Mouse (Mus musculus): ENCODE results near the gene Sema5b.
A peak's percentile ranks its signal among the peaks of the same experiment; 100 is the strongest.

Sema5b gene

GRCm38 (mm10) chr16:35541117-35541641, at the start of gene Sema5b:
Gene Sema5b, plus strand, starts transcription at chr16:35541145.
- DNase-seq (ENCODE audit: low spot score), result peak; percentile 68

DNA sequence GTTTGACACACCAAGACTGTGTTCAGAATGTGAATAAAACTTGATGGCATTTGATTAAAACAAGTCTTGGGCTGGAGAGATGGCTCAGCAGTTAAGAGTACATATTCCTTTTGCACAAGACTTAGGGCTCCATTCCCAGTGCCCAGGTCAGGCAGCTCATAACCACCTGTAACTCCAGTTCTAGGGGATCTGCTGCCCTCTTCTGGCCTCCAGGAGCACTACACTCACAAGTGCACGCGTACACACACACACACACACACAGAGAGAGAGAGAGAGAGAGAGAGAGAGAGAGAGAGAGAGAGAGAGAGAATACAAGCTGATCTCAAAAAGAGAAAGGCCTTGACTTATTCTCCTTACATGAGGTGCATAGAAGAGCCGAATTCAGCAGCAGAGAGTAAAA, 40.6 kb upstream of the Sema5b start:
- DNase-seq (ENCODE audit: low spot score), result no peak

DNA sequence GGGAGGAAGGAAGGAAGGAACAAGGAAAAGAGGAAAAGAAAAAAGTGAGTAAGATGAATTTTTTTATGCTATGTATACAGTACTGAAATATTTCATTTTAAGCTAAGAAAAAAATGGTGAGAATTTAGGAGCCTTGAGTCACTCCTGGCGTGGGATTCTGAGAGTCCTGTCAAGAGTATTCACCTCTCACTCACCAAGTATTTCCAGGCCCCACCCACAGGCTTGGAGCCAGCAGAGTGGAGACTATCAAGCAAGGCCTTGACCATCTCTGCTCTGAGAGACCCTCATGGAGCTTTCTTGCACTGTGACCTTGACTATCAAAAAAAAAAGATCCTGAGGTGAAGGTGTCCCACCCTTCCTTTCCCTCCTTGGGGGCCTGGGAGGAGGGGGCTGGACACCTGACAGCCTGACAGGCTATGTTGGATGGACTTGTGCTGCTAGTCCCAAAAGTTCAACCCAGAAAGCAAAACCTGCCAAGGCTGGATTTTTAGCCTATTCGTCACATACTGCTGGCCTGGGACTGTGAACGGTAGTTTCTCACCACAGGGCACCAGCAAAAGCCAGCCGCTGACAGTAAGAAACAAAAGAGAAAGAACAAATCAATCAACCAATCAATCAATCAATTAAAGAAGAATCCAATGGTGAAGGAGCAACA, 39.7 kb upstream of the Sema5b start:
- no peak for DNase-seq (ENCODE audit: low spot score)

- peak; percentile 55 for DNase-seq (ENCODE audit: low spot score)
Observed at GRCm38 (mm10) chr16:35502456-35502855, 38.5 kb upstream of the Sema5b start.

DNA sequence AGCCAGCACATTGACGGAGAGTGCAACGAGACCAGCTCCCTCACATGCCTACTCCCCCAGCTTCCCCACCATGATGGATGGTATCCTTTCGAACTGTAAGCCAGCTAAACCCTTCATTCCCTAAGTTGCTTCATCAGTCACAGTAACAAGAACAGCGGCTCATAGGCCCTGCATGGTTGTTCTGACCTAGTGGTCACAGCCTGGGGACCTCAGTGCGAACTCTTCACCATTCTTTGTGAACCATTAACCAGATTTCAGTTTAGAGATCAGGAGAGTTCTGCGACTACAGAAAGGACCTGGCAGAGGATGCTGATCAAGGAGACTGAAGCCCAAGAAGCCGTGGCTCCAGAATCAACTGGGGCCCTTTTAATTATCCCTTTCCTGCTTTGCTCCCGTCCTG, 36.7 kb upstream of the Sema5b start:
- DNase-seq (ENCODE audit: low spot score), result no peak

DNA sequence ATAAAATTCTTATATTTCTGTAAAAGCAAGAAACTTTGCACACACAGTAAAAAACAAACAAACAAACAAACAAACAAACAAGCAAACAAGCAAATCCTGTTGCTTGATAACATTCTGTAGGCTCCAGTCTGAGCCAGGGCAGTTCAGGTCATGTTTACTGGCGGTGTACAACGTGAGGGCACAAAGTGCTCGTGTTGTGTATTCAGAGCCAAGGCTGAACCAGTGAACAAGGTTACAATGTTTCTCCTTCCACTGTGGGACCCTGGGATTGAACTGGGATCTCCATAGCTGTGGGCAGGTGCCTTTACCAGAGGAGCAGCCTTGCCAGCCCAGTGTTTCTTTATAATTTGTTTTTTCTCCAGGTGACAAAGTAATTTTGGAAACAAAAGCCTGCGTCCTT, 35.2 kb upstream of the Sema5b start:
- DNase-seq (ENCODE audit: low spot score), result no peak

DNA sequence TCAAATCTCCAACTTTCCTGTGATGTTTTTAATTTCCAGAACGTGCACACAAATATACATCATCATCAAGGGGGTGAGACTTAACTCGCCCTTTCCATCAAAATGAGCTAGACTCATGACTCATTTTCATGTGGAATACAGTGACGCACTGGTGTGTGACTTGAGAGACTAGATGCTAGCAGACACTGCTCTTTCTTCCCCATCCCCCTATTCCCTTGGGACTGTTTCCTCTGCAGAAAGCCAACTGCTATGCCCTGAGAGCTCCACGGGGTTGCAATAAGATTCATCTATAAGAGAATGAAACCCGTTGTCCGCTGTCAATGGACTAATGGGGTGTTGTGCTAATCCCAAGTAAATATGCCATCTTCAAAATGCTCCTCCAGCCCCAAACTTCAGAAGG, 32.4 kb upstream of the Sema5b start:
- DNase-seq (ENCODE audit: low spot score), result no peak

DNA sequence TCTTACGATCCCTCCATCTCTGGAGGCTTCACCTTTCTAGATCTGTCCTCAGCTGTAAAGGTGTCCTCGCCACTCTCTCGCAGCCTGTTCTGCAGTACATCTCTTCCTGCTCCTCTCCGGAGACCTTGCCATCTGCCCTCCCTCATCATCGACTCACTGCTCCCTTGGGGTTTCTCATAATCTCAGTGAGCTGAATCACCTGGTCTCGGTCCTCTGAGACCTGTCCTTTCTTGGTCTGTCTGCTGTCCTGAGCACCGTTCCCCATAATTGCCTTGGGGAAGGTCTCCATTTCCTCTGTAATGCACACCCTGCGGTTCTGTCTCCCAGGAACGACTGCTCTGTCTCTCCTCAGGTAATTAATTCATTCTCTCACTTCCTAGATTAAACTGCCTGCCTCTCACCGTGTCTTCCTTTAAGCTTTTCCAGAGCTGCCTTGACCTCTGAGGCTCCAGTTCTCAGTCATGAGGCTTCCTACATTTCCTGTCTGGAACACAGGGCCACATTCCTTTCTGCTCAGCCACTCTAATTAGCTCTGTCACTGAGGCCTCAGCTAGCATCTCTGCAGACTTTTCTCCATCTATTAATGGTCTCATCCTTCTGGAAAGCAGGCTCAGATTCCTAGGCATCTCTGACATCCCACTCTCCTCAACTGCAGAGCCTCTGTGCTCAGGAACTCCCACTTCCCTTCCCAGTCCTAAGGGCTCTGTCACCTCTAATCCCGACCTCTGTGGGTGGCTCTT, 31.4 kb upstream of the Sema5b start:
- no peak for DNase-seq (ENCODE audit: low spot score)

DNA sequence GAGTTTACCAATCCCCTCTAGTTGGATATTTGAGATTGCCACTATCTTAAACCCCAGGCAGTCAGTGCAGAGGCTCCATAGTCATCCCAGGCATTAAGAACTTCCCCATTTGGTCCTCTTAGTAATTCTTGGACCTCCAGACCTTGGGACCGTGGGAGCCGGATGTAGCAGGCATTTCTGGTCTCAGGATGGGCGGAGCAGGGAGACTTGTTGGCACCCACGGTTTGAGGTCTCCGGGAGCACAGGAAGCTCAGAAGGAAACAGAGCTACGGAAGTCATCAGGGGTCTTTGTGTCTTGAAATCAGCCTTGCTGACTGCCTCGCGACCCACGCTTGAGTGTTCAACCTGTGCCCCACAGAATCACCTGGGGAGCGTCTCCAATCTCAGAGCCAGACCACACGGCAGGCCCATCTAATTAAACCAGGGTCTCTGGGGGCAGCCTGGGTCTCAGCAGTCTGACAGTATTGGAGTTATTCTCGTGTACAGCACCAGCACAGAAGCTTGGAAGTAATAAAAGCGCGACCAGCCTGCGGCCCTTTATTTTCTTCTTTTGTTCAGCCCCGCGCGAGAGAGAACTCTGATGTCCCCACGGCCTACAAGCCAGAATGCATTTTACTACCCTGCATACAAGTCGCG, 24.9 kb upstream of the Sema5b start:
- DNase-seq (ENCODE audit: low spot score), result no peak

DNA sequence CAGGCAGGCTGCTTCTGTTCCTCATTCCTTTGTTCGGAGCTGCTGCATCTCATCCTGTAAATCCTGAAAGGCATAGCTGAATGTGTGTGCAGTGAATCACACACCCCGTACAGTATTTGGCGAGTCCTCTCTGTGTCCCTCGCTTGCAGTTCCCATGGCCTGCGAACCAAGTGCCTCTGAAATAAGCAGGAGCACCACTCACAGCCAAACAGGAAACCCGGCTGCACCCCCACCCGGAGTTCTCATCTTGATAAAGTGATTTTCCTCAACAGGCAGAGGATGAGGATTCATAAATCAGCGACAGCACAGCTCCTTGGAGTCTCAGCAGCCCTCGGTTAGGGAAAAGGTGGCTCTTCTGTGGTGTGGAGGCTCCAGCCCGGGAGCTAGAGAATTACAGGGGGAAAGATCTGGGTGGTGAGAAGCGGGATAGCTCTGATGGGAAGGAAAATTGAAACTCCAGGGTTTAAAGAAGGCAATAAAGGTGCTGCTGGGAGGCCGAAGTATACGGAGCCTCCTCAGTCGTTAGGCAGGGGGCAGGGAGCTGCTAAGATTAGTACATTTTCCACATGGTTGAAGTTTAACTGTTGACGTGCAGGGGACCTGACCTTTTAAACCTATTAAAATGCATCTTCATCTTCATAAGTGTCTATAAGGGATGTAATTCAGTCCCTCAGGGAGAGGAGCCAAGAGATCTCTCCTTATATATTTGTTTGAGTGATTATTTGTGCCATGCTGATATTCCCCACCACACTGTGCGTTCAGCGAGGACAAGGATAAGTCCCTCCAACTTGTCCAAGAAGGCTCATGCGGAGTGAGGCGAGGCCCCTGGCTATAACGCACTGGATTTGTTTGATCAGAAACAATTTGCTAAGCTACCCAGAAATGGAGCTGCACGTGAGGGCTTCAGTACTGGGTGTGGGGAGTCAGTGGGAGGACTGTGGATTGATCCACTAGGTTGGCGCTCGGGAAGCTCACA, 22.7 kb upstream of the Sema5b start:
- DNase-seq (ENCODE audit: low spot score), result no peak

DNA sequence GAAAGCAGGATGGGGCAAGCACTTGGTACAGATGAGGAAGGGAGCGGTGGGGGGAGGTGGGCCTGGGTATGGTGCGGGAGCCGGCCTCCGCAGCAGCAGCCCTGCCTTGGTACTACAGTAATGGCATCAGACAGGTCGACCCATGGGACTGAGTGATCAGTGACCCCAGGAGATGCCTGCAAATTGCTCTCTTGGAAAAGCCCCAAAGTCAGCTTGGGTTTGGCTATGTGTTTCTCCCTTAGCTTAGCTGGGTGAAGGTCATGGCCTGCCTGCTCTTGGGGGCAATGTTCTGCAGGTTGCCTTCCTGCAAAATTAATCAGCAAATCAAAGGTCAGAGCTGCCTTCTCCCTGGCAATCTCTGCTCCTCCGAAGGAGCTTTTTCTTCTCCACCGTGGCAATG, 21.7 kb upstream of the Sema5b start:
- DNase-seq (ENCODE audit: low spot score), result no peak

- DNase-seq (ENCODE audit: low spot score), result no peak
Observed at GRCm38 (mm10) chr16:35524200-35524599, 16.7 kb upstream of the Sema5b start.

DNA sequence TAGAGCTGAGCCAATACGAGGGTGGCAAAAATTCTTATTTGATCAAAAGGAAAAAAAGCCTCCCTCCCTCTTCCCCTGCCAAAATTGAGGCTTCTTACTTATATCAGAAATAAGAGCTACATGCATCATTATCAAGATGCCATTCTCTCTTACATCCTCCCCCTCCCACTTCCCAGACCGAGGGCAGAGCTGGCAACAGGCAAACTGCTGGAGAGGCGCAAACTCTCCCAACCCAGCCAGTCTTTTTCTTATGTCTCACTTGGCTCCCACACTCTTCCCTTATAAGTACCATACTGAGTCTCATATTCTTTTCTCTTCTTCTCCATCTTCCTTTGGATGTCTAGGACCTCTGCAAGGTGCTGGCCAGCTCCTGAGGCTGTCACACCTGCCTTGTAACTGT, 6.3 kb upstream of the Sema5b start:
- no peak for DNase-seq (ENCODE audit: low spot score)

DNA sequence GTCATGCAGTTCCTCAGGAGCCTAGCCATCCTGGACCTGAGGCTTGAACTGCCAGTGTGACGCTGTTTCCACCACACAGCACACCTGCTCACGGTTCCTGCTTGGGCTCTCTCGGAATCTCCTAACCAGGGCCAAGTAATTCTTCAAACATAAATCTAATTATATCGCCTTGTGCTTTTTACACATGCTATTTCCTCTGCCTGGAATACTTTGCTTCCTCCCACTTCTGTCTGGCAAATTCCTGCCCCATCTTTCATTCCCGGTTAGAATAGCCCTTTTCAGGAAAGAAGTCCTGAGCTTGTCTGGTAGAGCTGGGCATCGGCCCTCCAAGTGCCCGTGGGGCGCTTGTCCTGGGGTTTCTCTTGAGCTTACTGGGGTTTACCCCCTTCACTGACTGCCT, 3.3 kb upstream of the Sema5b start:
- no peak for DNase-seq (ENCODE audit: low spot score)

- no peak for DNase-seq (ENCODE audit: low spot score)
Observed at GRCm38 (mm10) chr16:35539041-35539440, 1.9 kb upstream of the Sema5b start.

DNA sequence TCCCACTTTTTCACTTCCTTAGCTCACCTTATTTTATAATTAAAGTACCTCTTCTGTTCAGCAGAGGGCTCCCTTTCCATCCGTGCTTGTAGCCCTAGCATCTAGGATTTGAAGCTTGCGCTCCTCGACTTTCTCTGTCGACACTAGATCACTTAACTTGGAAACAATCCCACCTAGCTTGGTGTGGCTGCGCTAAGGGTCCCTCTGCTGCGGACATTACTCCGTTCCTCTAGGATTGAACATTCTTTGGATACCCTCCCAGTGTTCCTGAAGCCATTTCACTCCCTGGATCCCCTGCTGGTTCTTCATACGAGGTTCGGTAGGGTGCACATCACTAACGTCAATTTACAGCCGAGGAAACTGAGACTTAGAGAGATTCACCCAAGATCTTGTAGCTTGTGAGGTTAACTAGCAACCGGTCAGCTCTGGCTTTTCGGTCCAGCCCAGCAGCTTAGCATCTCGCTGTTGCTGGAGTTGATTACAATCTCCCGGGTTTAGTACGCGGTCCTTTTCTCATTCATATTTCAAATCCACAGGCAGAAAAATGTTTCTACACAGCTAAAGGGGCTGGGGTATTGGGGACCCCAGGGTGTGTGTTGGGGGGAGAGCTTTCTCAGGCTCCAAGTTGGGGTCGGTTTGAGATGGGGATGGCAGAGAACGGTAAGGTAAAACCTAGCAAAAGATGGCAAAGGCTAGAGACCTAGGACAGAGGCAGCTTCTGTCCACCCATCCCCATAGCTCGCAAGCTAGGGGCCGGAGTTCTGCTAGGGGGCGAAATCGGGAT, 420 bp upstream of the Sema5b start:
- DNase-seq (ENCODE audit: low spot score), result peak; percentile 8

DNA sequence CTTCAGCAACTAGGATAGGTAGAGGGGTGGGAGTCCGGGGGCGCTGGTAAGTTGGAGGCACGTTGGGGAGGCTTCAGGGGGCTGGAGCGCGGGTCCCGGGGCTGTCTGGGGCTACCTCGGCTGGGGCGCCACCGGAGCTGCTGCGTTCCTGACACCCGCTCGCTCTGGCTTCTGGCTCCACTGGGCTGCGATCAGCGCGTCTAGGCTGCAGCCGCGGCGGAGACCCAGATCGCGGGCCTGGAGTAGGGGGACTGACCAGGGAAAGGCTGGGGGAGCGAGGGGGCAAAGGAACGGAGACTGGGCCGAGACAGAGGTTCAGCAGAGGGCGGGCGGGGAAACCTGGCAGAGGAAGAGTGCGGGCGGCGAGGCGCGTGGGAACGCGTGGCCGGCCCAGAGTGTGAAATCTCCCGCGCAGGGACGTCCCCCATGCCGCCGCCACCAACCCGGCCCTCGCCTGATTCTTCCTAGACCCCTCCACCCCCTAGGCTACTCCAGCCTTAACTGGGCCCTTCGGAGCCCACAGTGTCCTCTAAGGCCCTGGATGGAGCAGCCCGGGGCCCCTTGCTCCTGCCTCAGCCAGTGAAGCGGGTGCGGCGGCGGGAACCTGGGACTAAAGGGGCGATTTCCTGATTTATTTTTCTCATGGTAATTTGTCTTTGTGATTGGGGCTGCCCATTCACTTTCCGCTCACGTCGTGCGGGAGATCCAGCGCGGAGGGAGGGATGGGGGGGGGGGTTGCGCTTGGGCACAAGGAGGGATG, 896 bp downstream of the Sema5b start:
- DNase-seq (ENCODE audit: low spot score), result peak; percentile 39

- no peak for DNase-seq (ENCODE audit: low spot score)
Observed at GRCm38 (mm10) chr16:35542421-35542780, 1.5 kb downstream of the Sema5b start.

GRCm38 (mm10) chr16:35545723-35546122, 4.8 kb downstream of the Sema5b start:
- no peak for DNase-seq (ENCODE audit: low spot score)

DNA sequence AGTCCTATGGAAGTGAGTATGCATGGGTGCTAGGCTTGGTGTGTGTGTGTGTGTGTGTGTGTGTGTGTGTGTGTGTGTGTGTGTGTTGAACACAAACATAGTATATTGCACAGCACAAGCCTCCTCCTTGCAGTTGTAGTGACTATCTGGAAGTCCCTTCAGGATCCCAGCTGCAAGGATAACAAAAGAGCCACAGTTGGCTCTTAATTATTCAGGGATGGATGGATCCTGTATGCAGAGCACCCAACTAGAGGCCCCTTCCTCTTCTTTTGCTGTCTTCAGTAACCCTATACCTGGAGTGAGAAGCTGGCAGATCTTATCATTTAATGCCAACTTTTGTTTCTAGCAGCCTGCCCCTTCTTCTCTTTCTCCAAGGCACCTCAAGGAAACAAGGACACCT, 7.0 kb downstream of the Sema5b start:
- DNase-seq (ENCODE audit: low spot score), result no peak
